Mouse (Mus musculus): ENCODE data around the gene Mical2. TPM values are rescaled to one million over a fixed set of nuclear protein-coding genes. Genes with fewer than 3 reads are reported as not detected.

Mical2 gene
- polyA plus RNA-seq, 1 experiment from 2014 or later, result 4.3 TPM

GRCm38 (mm10) chr7:112268761-112269425 lies 43.2 kb downstream of the Mical2 start:
- WGBS, result 76% methylated on average over 15 of the region's 15 CpGs
- ATAC-seq (ENCODE audit: insufficient number of reproducible peaks, insufficient read depth, low FRiP score, low TSS enrichment, low read depth), result no peak

GRCm38 (mm10) chr7:112270870-112271269 lies 45.2 kb downstream of the Mical2 start:
- Histone ChIP-seq H3K4me3 (no peak overlapping the region), H3K27me3 (no peaks in the 10 kb centered on the region), H3K36me3 (no peaks in the 10 kb centered on the region), H3K9ac (no peak overlapping the region), H3K4me1 (peaks cover 39% of the 10 kb centered on the region), H3K27ac (no peak overlapping the region), H3K9me3 (no peaks in the 10 kb centered on the region), H3K4me2 (no peak overlapping the region)
- ATAC-seq (ENCODE audit: insufficient number of reproducible peaks, insufficient read depth, low FRiP score, low TSS enrichment, low read depth), result no peak
- 84% methylated on average over 5 of the region's 5 CpGs for WGBS

More at GRCm38 (mm10) chr7:112268761-112269425, 43.2 kb downstream of the Mical2 start:
- no peaks in the 10 kb centered on the region for H3K27me3 ChIP-seq
- H3K36me3 ChIP-seq, result no peaks in the 10 kb centered on the region
- H3K27ac ChIP-seq, result peak overlapping the region; percentile 12
- no peaks in the 10 kb centered on the region for H3K9me3 ChIP-seq
- H3K4me1 ChIP-seq, result peaks cover 30% of the 10 kb centered on the region
- H3K9ac ChIP-seq, result no peak overlapping the region
- no peak overlapping the region for H3K4me2 ChIP-seq
- no peak overlapping the region for H3K4me3 ChIP-seq

DNA sequence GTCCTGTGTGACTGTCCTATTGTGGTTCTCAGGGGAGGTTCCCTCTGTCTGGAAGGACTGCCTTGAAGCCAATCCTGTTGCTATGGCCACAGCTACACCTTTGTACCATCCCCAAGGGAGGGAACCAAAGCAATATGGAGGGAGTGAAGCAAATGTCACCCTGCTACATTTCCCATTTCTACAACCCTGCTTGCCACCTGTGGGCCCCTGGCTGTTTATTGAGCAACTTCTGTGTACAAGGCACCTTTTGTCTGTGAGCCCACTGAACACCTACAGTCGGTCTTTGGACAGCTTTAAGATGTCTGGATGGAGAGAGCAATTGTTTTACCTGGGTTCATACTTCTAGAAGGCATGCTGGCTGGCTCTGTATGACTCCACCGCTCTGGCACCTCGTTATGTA lies 46.0 kb downstream of the Mical2 start:
- Histone ChIP-seq H3K4me3 (no peak overlapping the region), H3K36me3 (no peaks in the 10 kb centered on the region), H3K4me2 (no peak overlapping the region), H3K9me3 (no peaks in the 10 kb centered on the region), H3K27ac (no peak overlapping the region), H3K4me1 (peaks cover 36% of the 10 kb centered on the region), H3K27me3 (no peaks in the 10 kb centered on the region), H3K9ac (no peak overlapping the region)
- ATAC-seq (ENCODE audit: insufficient number of reproducible peaks, insufficient read depth, low FRiP score, low TSS enrichment, low read depth), result no peak
- 86% methylated on average over 3 of the region's 3 CpGs for WGBS

- no peak overlapping the region for H3K4me2 ChIP-seq
- no peaks in the 10 kb centered on the region for H3K36me3 ChIP-seq
- no peak overlapping the region for H3K27ac ChIP-seq
- peaks cover 33% of the 10 kb centered on the region for H3K4me1 ChIP-seq
- H3K4me3 ChIP-seq, result no peak overlapping the region
- WGBS, result 43% methylated on average over 5 of the region's 5 CpGs
- H3K9ac ChIP-seq, result no peak overlapping the region
- H3K27me3 ChIP-seq, result no peaks in the 10 kb centered on the region
- no peaks in the 10 kb centered on the region for H3K9me3 ChIP-seq
- ATAC-seq (ENCODE audit: insufficient number of reproducible peaks, insufficient read depth, low FRiP score, low TSS enrichment, low read depth), result no peak
Measured at GRCm38 (mm10) chr7:112272692-112273091, 47.0 kb downstream of the Mical2 start.

DNA sequence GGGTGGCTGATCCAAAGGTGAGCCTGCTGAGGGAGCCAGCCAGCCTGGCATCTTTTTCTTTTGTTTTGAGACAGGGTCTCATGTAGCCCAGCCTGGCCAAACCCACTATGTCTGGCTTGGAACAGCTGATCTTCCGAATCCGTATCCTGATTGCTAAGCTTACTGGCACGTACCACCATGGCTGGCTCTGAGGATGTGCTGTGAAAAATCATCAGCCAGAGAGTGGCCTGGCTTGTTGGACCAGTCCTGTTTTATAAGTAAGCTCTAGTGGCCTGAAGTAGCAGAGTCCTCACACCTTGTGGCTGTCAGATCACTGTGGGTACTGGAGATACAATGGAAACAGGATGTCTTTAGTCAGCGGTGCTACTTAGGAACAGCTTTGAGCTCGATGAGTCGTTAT lies 47.8 kb downstream of the Mical2 start:
- peaks cover 37% of the 10 kb centered on the region for H3K4me1 ChIP-seq
- H3K9ac ChIP-seq, result no peak overlapping the region
- no peak overlapping the region for H3K4me3 ChIP-seq
- 71% methylated on average over 6 of the region's 6 CpGs for WGBS
- no peaks in the 10 kb centered on the region for H3K36me3 ChIP-seq
- no peak overlapping the region for H3K4me2 ChIP-seq
- H3K27me3 ChIP-seq, result no peaks in the 10 kb centered on the region
- H3K9me3 ChIP-seq, result no peaks in the 10 kb centered on the region
- H3K27ac ChIP-seq, result no peak overlapping the region
- no peak for ATAC-seq (ENCODE audit: insufficient number of reproducible peaks, insufficient read depth, low FRiP score, low TSS enrichment, low read depth)

GRCm38 (mm10) chr7:112274611-112275010 lies 49.0 kb downstream of the Mical2 start:
- H3K27ac ChIP-seq, result no peak overlapping the region
- peaks cover 33% of the 10 kb centered on the region for H3K4me1 ChIP-seq
- no peaks in the 10 kb centered on the region for H3K27me3 ChIP-seq
- no peak overlapping the region for H3K4me2 ChIP-seq
- H3K36me3 ChIP-seq, result no peaks in the 10 kb centered on the region
- no peak overlapping the region for H3K9ac ChIP-seq
- H3K4me3 ChIP-seq, result no peak overlapping the region
- 45% methylated on average over 2 of the region's 2 CpGs for WGBS
- H3K9me3 ChIP-seq, result no peaks in the 10 kb centered on the region
- ATAC-seq (ENCODE audit: insufficient number of reproducible peaks, insufficient read depth, low FRiP score, low TSS enrichment, low read depth), result no peak

- peaks cover 33% of the 10 kb centered on the region for H3K4me1 ChIP-seq
- H3K27ac ChIP-seq, result no peak overlapping the region
- no peak overlapping the region for H3K4me3 ChIP-seq
- H3K9me3 ChIP-seq, result no peaks in the 10 kb centered on the region
- no peaks in the 10 kb centered on the region for H3K36me3 ChIP-seq
- H3K4me2 ChIP-seq, result no peak overlapping the region
- 60% methylated on average over 3 of the region's 3 CpGs for WGBS
- H3K9ac ChIP-seq, result no peak overlapping the region
- no peaks in the 10 kb centered on the region for H3K27me3 ChIP-seq
- ATAC-seq (ENCODE audit: insufficient number of reproducible peaks, insufficient read depth, low FRiP score, low TSS enrichment, low read depth), result peak; percentile 26; the same call in 1 of the 2 replicates
Measured at GRCm38 (mm10) chr7:112275093-112275492, 49.4 kb downstream of the Mical2 start.

DNA sequence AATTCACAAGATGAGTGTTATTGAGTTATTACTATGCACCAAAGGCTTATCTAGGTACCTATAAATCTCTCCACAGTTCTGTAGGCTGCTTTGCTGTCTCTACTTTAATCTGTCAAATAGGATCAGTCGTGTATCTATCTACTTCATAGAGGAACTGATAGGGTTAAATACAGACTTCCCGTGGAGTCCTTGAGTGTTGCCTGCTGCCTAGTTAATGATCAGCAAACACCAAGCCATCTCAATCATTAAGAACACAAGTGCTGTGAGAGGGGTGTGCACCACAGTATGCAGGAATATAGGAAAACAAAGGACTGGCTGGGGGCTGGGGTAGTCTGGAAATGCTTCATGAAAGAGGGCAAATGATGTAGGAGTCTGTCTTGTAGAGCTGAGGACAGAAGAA lies 50.2 kb downstream of the Mical2 start:
- 50% methylated on average over 2 of the region's 2 CpGs for WGBS
- Histone ChIP-seq H3K27me3 (no peaks in the 10 kb centered on the region), H3K4me3 (no peak overlapping the region), H3K9ac (no peak overlapping the region), H3K36me3 (no peaks in the 10 kb centered on the region), H3K4me1 (peaks cover 29% of the 10 kb centered on the region), H3K9me3 (no peaks in the 10 kb centered on the region), H3K4me2 (no peak overlapping the region), H3K27ac (no peak overlapping the region)
- ATAC-seq (ENCODE audit: insufficient number of reproducible peaks, insufficient read depth, low FRiP score, low TSS enrichment, low read depth), result no peak

DNA sequence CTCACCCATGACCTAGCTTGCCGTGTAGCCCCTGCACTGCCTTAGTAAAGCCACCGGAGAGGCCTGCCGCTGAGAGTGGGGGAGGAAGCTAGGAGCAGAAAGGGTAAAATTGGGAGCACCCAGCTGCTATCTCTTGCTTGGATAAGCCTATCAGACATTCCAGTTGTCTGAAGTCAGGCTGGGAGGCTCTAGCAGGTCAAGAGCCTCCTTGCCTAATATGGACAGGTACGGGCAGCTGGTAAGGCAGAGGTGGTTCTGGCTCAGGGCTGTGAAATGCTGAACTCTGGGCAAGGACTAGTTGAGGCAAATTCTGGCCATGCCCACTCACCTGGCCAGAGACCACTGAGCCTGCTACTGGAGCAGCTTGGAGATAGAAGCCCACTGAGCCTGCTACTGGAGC lies 51.2 kb downstream of the Mical2 start:
- no peak overlapping the region for H3K27ac ChIP-seq
- 92% methylated on average over 4 of the region's 4 CpGs for WGBS
- H3K4me1 ChIP-seq, result peaks cover 26% of the 10 kb centered on the region

GRCm38 (mm10) chr7:112278648-112279047 lies 53.0 kb downstream of the Mical2 start:
- Histone ChIP-seq H3K4me1 (peaks cover 13% of the 10 kb centered on the region), H3K27me3 (no peaks in the 10 kb centered on the region), H3K9me3 (no peaks in the 10 kb centered on the region), H3K9ac (no peak overlapping the region), H3K4me2 (no peak overlapping the region), H3K4me3 (no peak overlapping the region), H3K36me3 (no peaks in the 10 kb centered on the region), H3K27ac (no peak overlapping the region)
- ATAC-seq (ENCODE audit: insufficient number of reproducible peaks, insufficient read depth, low FRiP score, low TSS enrichment, low read depth), result no peak
- WGBS, result 80% methylated on average over 4 of the region's 4 CpGs

More for the DNA sequence above, 51.2 kb downstream of the Mical2 start:
- no peaks in the 10 kb centered on the region for H3K36me3 ChIP-seq
- no peaks in the 10 kb centered on the region for H3K27me3 ChIP-seq
- H3K9me3 ChIP-seq, result no peaks in the 10 kb centered on the region
- no peak overlapping the region for H3K9ac ChIP-seq
- H3K4me3 ChIP-seq, result no peak overlapping the region
- ATAC-seq (ENCODE audit: insufficient number of reproducible peaks, insufficient read depth, low FRiP score, low TSS enrichment, low read depth), result no peak
- H3K4me2 ChIP-seq, result no peak overlapping the region

- Histone ChIP-seq H3K27me3 (no peaks in the 10 kb centered on the region), H3K4me1 (0 out of 2 replicates have a peak, but pooled peaks cover 4% of the 10 kb centered on the region), H3K9me3 (no peaks in the 10 kb centered on the region), H3K4me3 (no peak overlapping the region), H3K4me2 (no peak overlapping the region), H3K9ac (no peak overlapping the region), H3K27ac (no peak overlapping the region), H3K36me3 (no peaks in the 10 kb centered on the region)
- ATAC-seq (ENCODE audit: insufficient number of reproducible peaks, insufficient read depth, low FRiP score, low TSS enrichment, low read depth), result no peak
- WGBS, result 64% methylated on average over 3 of the region's 3 CpGs
Measured at GRCm38 (mm10) chr7:112280474-112280873, 54.8 kb downstream of the Mical2 start.

DNA sequence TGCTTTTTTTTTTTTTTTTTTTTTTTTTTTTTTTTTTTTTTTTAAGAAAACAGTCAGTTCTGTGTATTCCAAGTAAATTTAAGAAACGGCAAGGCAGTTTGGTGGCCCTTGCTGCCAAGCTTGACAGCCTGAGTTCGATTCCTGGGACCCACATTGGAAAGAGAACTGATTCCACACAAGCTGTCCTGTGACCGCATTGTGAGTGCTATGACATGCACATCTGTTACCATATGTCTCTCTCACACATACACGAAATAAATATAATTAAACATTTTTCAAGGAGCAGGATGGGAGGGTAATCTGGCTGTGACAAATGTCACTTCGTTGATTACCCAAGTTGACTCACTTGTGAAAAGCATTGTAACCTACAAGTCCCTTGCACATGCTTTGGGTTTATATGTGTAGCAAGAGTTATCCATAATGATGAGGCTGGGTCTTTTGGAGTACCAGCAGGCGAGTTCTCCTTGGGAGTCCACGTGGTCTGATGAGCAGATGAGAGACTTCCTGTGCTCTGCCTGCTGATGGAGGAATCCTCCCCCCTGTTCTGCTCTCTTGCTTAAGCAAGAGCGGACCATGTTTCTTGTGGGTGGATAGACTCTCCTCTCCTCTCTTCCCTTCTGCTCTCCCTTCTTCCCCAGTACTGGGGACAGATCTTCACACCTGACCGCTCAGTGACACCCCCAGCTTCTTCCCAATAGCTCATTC lies 58.1 kb downstream of the Mical2 start:
- no peak overlapping the region for H3K9ac ChIP-seq
- H3K4me3 ChIP-seq, result no peak overlapping the region
- no peak for ATAC-seq (ENCODE audit: insufficient number of reproducible peaks, insufficient read depth, low FRiP score, low TSS enrichment, low read depth)
- H3K4me2 ChIP-seq, result no peak overlapping the region
- H3K36me3 ChIP-seq, result no peaks in the 10 kb centered on the region
- WGBS, result 73% methylated on average over 9 of the region's 9 CpGs
- H3K27me3 ChIP-seq, result no peaks in the 10 kb centered on the region
- no peaks in the 10 kb centered on the region for H3K9me3 ChIP-seq
- peaks cover 10% of the 10 kb centered on the region for H3K4me1 ChIP-seq
- no peak overlapping the region for H3K27ac ChIP-seq
